Mouse (Mus musculus) erythroblast, embryonic 14.5 days (primary cell): Measurements from ENCODE around the gene AI413582.

Experiments used
- GATA1 ChIP-seq: IDR thresholded peaks from 2 replicates; pipeline ENCODE4 v1.6.1; 2012; ENCODE audit warnings: low read length, inconsistent platforms, mixed read lengths
- TAL1 ChIP-seq: IDR thresholded peaks from 3 replicates; pipeline ENCODE4 v1.6.1; 2012; ENCODE audit warnings: low read length, inconsistent platforms, mixed read lengths

GRCm38 (mm10) chr17:27528030-27528429 is 37.5 kb downstream of the AI413582 start:
- no peak for TF ChIP-seq GATA1
- TF ChIP-seq TAL1: no peak
